Mouse (Mus musculus) embryonic fibroblast, embryonic 13.5 days (primary cell): ENCODE measurements around the gene Pde6b.

Experiments
- CTCF ChIP-seq: IDR thresholded peaks from 2 replicates; pipeline ENCODE4 v1.5.1; 2011; ENCODE audit warnings: mild to moderate bottlenecking, control low read depth, low read length, moderate library complexity, borderline replicate concordance; ENCODE audit not compliant: insufficient read depth
- POLR2A ChIP-seq: IDR thresholded peaks from 2 replicates; pipeline ENCODE4 v1.6.1; 2011; ENCODE audit warnings: low read depth, mild to moderate bottlenecking, control low read depth, low read length, moderate library complexity

- TF ChIP-seq POLR2A (no peak), CTCF (peak; percentile 27; the same call in 1 of the 2 replicates)
Observed at GRCm38 (mm10) chr5:108427186-108427585, 39.0 kb downstream of the Pde6b start.
